Mouse (Mus musculus) embryonic facial prominence, embryonic 11.5 days (tissue): ENCODE data around the gene Fam151a. TPM values are rescaled to one million over a fixed set of nuclear protein-coding genes. Genes with fewer than 3 reads are reported as not detected.
A peak's percentile ranks its signal among the peaks of the same experiment; 100 is the strongest.

Source experiments
- ATAC-seq: fragments of 200-750 bp; cut with Nextera tagmentation; replicated peaks from 2 replicates; pipeline ENCODE4 v1.8.0; 2017; ENCODE audit warnings: low read depth; ENCODE audit not compliant: insufficient number of reproducible peaks, low FRiP score, low TSS enrichment
- DNase-seq: peaks from one replicate; pipeline ENCODE4 v3.0.0-alpha.2; 2015; ENCODE audit warnings: low spot score
- H3K27ac ChIP-seq: fragments of 300-500 bp; sonication (generic); replicated peaks from 2 replicates; pipeline ENCODE4 v1.5.1; 2014; ENCODE audit warnings: mild to moderate bottlenecking, low read depth, low read length, control low read depth
- H3K27me3 ChIP-seq: fragments of 300-500 bp; sonication (generic); 2 replicates; pipeline ENCODE4 v1.6.1; 2014; ENCODE audit warnings: mild to moderate bottlenecking, low read length, moderate library complexity, mixed read lengths; ENCODE audit not compliant: control insufficient read depth, insufficient read depth
- H3K36me3 ChIP-seq: fragments of 300-500 bp; sonication (generic); replicated peaks from 2 replicates; pipeline ENCODE4 v1.6.1; 2014; ENCODE audit warnings: low read depth, mild to moderate bottlenecking, low read length, moderate library complexity, mixed read lengths; ENCODE audit not compliant: control insufficient read depth, insufficient read depth
- H3K4me1 ChIP-seq: fragments of 300-500 bp; sonication (generic); 2 replicates; pipeline ENCODE4 v1.6.1; 2014; ENCODE audit warnings: low read length, mixed read lengths; ENCODE audit not compliant: control insufficient read depth, insufficient read depth
- H3K4me2 ChIP-seq: fragments of 300-500 bp; sonication (generic); 2 replicates; pipeline ENCODE4 v1.6.1; 2014; ENCODE audit warnings: low read depth, mild to moderate bottlenecking, control low read depth, low read length, moderate library complexity
- H3K4me3 ChIP-seq: fragments of 300-500 bp; sonication (generic); 2 replicates; pipeline ENCODE4 v1.5.1; 2014; ENCODE audit warnings: low read depth, low read length, control low read depth
- H3K9ac ChIP-seq: fragments of 300-500 bp; sonication (generic); replicated peaks from 2 replicates; pipeline ENCODE4 v1.6.1; 2014; ENCODE audit warnings: mild to moderate bottlenecking, control low read depth, low read length
- H3K9me3 ChIP-seq: fragments of 300-500 bp; sonication (generic); replicated peaks from 2 replicates; pipeline ENCODE4 v1.6.1; 2016; ENCODE audit warnings: mild to moderate bottlenecking, low read length, inconsistent platforms, mixed read lengths; ENCODE audit not compliant: control insufficient read depth
- WGBS: fragments of 180-500 bp; shearing (Covaris S2); extraction: QIAGEN DNeasy Blood & Tissue Kit; methylation state at CpG from one replicate; pipeline ENCODE4 v1.1.7; 2014; 5-methylcytosine and 5-hydroxymethylcytosine counted together
- polyA plus RNA-seq: library from polyadenylated mRNA; unstranded; fragments of >200 nt; fragmentation: Nextera tagmentation; extraction: Ambion mirVana; gene quantifications from 2 replicates; pipeline ENCODE4 v1.2.1, GENCODE M21; 2014

Fam151a gene
- 0.15 TPM in 2 replicates for polyA plus RNA-seq

- Histone ChIP-seq H3K36me3 (no peaks in the 10 kb centered on the region), H3K4me2 (no peak within 1 kb of the TSS), H3K4me3 (no peak within 1 kb of the TSS), H3K9me3 (no peaks in the 10 kb centered on the region), H3K27ac (no peak within 1 kb of the TSS), H3K27me3 (no peaks in the 10 kb centered on the region), H3K9ac (no peak within 1 kb of the TSS), H3K4me1 (no peaks in the 10 kb centered on the region; the same call in 1 of the 2 replicates)
- DNase-seq (no peak), ATAC-seq (no peak)
- WGBS, result 51% methylated on average over 4 of the region's 4 CpGs
Observed at GRCm38 (mm10) chr4:106733636-106734035, at the start of gene Fam151a. Fam151a (plus strand) TSS chr4:106733889.

GRCm38 (mm10) chr4:106688636-106689296 is 44.9 kb upstream of the Fam151a start:
- Histone ChIP-seq H3K4me2 (no peak overlapping the region), H3K4me1 (no peaks in the 10 kb centered on the region), H3K27ac (no peak overlapping the region), H3K9me3 (no peaks in the 10 kb centered on the region), H3K36me3 (no peaks in the 10 kb centered on the region), H3K9ac (no peak overlapping the region), H3K4me3 (no peak overlapping the region), H3K27me3 (no peaks in the 10 kb centered on the region)
- DNase-seq (no peak), ATAC-seq (no peak)
- WGBS, result 45% methylated on average over 3 of the region's 3 CpGs

- H3K4me1 ChIP-seq, result no peaks in the 10 kb centered on the region
- no peak overlapping the region for H3K9ac ChIP-seq
- H3K9me3 ChIP-seq, result no peaks in the 10 kb centered on the region
- DNase-seq (no peak), ATAC-seq (no peak)
- 81% methylated on average over 15 of the region's 15 CpGs for WGBS
- H3K27me3 ChIP-seq, result no peaks in the 10 kb centered on the region
- H3K36me3 ChIP-seq, result no peaks in the 10 kb centered on the region
- no peak overlapping the region for H3K4me3 ChIP-seq
- no peak overlapping the region for H3K27ac ChIP-seq
- H3K4me2 ChIP-seq, result no peak overlapping the region
Observed at GRCm38 (mm10) chr4:106693841-106694430, 39.8 kb upstream of the Fam151a start.

- H3K9me3 ChIP-seq, result no peaks in the 10 kb centered on the region
- H3K9ac ChIP-seq, result no peak overlapping the region
- 17% methylated on average over 9 of the region's 9 CpGs for WGBS
- ATAC-seq, result peak; percentile 42
- H3K36me3 ChIP-seq, result no peaks in the 10 kb centered on the region
- DNase-seq, result peak; percentile 81
- H3K27me3 ChIP-seq, result no peaks in the 10 kb centered on the region
- no peak overlapping the region for H3K4me3 ChIP-seq
- no peaks in the 10 kb centered on the region; the same call in 1 of the 2 replicates for H3K4me1 ChIP-seq
- H3K4me2 ChIP-seq, result no peak overlapping the region
- H3K27ac ChIP-seq, result no peak overlapping the region
Observed at GRCm38 (mm10) chr4:106699989-106700388, 33.7 kb upstream of the Fam151a start.

- H3K27me3 ChIP-seq, result no peaks in the 10 kb centered on the region
- no peaks in the 10 kb centered on the region; the same call in 1 of the 2 replicates for H3K4me1 ChIP-seq
- no peak overlapping the region for H3K27ac ChIP-seq
- H3K9ac ChIP-seq, result no peak overlapping the region
- 36% methylated on average over 4 of the region's 4 CpGs for WGBS
- no peaks in the 10 kb centered on the region for H3K9me3 ChIP-seq
- DNase-seq (peak; percentile 66), ATAC-seq (no peak)
- H3K4me2 ChIP-seq, result no peak overlapping the region
- H3K36me3 ChIP-seq, result no peaks in the 10 kb centered on the region
- no peak overlapping the region for H3K4me3 ChIP-seq
Observed at GRCm38 (mm10) chr4:106700798-106701197, 32.9 kb upstream of the Fam151a start.

- Histone ChIP-seq H3K4me1 (no peaks in the 10 kb centered on the region; the same call in 1 of the 2 replicates), H3K9me3 (no peaks in the 10 kb centered on the region), H3K4me3 (no peak overlapping the region), H3K36me3 (no peaks in the 10 kb centered on the region), H3K9ac (no peak overlapping the region), H3K27me3 (no peaks in the 10 kb centered on the region), H3K4me2 (no peak overlapping the region), H3K27ac (no peak overlapping the region)
- ATAC-seq (no peak), DNase-seq (no peak)
- 83% methylated on average over 10 of the region's 10 CpGs for WGBS
Observed at GRCm38 (mm10) chr4:106703956-106704355, 29.7 kb upstream of the Fam151a start.

GRCm38 (mm10) chr4:106704416-106704815 is 29.3 kb upstream of the Fam151a start:
- no peak overlapping the region; the same call in 1 of the 2 replicates for H3K9ac ChIP-seq
- no peak overlapping the region for H3K27ac ChIP-seq

GRCm38 (mm10) chr4:106705096-106705665 is 28.5 kb upstream of the Fam151a start:
- no peak overlapping the region for H3K4me2 ChIP-seq
- H3K9me3 ChIP-seq, result no peaks in the 10 kb centered on the region
- no peaks in the 10 kb centered on the region for H3K27me3 ChIP-seq
- H3K36me3 ChIP-seq, result no peaks in the 10 kb centered on the region
- DNase-seq (no peak), ATAC-seq (no peak)
- peak overlapping the region; percentile 29; the same call in 1 of the 2 replicates for H3K9ac ChIP-seq
- 49% methylated on average over 8 of the region's 8 CpGs for WGBS
- no peak overlapping the region for H3K27ac ChIP-seq
- no peak overlapping the region for H3K4me3 ChIP-seq
- H3K4me1 ChIP-seq, result no peaks in the 10 kb centered on the region; the same call in 1 of the 2 replicates

More at GRCm38 (mm10) chr4:106704416-106704815, 29.3 kb upstream of the Fam151a start:
- Histone ChIP-seq H3K4me3 (no peak overlapping the region), H3K4me1 (no peaks in the 10 kb centered on the region; the same call in 1 of the 2 replicates), H3K36me3 (no peaks in the 10 kb centered on the region), H3K27me3 (no peaks in the 10 kb centered on the region), H3K4me2 (no peak overlapping the region), H3K9me3 (no peaks in the 10 kb centered on the region)
- ATAC-seq, result no peak
- no peak for DNase-seq
- 76% methylated on average over 11 of the region's 11 CpGs for WGBS
